Mouse (Mus musculus) ES-E14 (cell line): ENCODE measurements around the gene Commd4.

Experiments used
- CHD2 ChIP-seq: IDR thresholded peaks from 2 replicates; pipeline ENCODE4 v1.6.1; 2014; ENCODE audit warnings: mild to moderate bottlenecking, low read depth, low read length, inconsistent platforms
- HCFC1 ChIP-seq: IDR thresholded peaks from 2 replicates; pipeline ENCODE4 v1.6.1; 2012; ENCODE audit warnings: low read length, inconsistent platforms, borderline replicate concordance; ENCODE audit not compliant: insufficient read depth
- MAFK ChIP-seq: IDR thresholded peaks from 2 replicates; pipeline ENCODE4 v1.6.1; 2014; ENCODE audit warnings: mild to moderate bottlenecking, low read depth, low read length, inconsistent platforms; ENCODE audit not compliant: insufficient read depth
- ZC3H11A ChIP-seq: IDR thresholded peaks from 2 replicates; pipeline ENCODE4 v1.6.1; 2012; ENCODE audit warnings: low read depth, mild to moderate bottlenecking, inconsistent platforms, low read length, borderline replicate concordance
- ZNF384 ChIP-seq: IDR thresholded peaks from 2 replicates; pipeline ENCODE4 v1.6.1; 2012; ENCODE audit warnings: low read depth, low read length, inconsistent platforms

GRCm38 (mm10) chr9:57147205-57148143, 10.7 kb downstream of the Commd4 start:
- TF ChIP-seq CHD2, result no peak
- TF ChIP-seq MAFK, result no peak
- no peak for TF ChIP-seq ZC3H11A
- no peak for TF ChIP-seq ZNF384
- no peak for TF ChIP-seq HCFC1
